Mouse (Mus musculus): ENCODE measurements around the gene Synj1.

Gene Synj1

DNA sequence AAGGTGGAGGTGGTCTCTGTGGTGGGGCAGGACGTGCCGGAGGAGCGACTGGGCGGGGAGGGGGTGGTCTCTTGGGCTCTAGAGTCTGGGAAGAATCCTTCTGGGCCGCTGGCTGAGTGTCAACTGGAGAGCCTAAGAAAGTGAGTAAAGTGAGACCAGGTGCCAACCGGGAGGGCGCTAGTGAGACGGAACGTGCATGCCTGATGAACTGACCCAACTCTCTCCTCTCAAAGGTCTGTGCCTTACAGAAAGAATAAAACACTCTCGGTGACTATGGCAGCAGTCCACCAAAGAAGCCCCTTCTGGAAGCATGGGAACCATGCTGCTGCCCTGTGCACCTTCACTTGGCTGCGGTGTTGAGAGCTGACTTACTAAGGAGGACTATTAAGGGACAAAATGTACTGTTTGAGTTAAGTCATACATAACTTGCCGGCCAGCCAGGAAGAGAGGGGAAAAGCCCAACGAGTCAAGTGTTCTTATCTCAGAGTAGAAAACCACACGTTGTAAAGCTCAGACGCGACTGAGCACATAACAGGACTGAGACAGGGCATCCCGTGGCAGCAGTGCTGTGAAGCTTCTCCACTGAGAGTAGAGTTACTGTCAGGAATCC is 60.6 kb downstream of the Synj1 start:
- no peak for DNase-seq (ENCODE audit: low spot score in 2 of 2)

- DNase-seq (ENCODE audit: low spot score in 2 of 2), result no peak
Observed at GRCm38 (mm10) chr16:90946977-90947376, 64.1 kb downstream of the Synj1 start.

GRCm38 (mm10) chr16:90941246-90941645 is 69.9 kb downstream of the Synj1 start:
- DNase-seq (ENCODE audit: low spot score in 2 of 2), result no peak

DNA sequence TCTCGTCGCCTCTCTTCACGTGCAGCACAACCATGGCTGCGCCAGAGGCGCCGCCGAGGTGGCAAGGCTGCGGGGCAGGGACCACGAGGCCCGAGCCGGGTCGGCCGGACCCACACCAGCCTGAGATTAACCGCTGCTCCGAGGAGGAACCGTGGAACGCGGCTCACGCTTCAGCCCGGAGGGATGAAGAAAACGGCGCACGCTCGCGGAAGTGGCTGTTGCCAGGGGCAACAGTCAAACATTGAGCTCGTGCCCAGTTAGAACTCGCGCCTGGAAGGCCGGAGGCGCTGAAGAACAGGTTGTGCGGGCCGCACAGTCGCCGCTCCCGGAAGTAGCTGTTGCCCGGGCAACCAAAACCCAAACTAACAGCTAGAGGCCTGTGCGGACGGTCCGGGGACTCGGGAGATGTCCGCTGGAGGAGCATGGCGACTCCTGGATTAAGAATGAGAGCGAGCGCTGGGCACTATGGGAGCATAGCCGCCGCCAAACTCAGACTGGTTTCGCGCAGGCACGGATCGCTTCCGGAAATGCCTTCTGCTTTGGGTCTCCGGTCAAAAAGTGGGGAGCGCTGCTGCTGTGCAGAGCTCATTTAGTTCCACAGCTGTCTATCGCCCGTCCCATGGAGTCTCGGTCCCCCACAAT is 76.3 kb downstream of the Synj1 start, which contains the start of gene Cfap298:
Cfap298 (minus strand) TSS at position 428 of the 642 bp plus-strand sequence.
- peak; percentile 85 to 91 for DNase-seq (ENCODE audit: low spot score in 2 of 2)

GRCm38 (mm10) chr16:90934193-90934686 is 76.9 kb downstream of the Synj1 start:
- peak in 1 of 2 experiments; percentile 50 for DNase-seq (ENCODE audit: low spot score in 2 of 2)

GRCm38 (mm10) chr16:90933534-90934176 is 77.5 kb downstream of the Synj1 start:
- no peak for DNase-seq (ENCODE audit: low spot score in 2 of 2)

DNA sequence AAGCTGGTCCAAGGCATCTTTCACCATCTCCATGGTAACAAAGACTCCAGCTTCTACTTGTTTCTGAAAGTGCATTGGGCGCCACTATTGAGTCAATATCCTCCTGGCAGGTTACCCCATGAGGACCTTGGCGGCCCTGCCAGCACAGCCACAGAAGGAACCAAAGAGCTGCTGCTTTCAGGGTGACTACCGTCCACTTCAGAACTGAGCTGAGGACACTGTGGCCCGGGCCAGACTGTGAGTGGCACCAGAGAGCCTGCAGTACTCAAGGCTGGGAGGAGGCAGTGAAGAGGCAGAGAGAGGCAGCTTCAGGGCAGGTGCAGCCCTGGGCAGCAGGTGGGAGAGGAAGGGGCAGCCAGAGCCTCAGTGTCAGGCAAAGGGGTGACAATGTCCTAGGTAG is 83.7 kb downstream of the Synj1 start:
- no peak for DNase-seq (ENCODE audit: low spot score in 2 of 2)

GRCm38 (mm10) chr16:90925461-90925860 is 85.6 kb downstream of the Synj1 start:
- DNase-seq (ENCODE audit: low spot score in 2 of 2), result peak in 1 of 2 experiments; percentile 66

DNA sequence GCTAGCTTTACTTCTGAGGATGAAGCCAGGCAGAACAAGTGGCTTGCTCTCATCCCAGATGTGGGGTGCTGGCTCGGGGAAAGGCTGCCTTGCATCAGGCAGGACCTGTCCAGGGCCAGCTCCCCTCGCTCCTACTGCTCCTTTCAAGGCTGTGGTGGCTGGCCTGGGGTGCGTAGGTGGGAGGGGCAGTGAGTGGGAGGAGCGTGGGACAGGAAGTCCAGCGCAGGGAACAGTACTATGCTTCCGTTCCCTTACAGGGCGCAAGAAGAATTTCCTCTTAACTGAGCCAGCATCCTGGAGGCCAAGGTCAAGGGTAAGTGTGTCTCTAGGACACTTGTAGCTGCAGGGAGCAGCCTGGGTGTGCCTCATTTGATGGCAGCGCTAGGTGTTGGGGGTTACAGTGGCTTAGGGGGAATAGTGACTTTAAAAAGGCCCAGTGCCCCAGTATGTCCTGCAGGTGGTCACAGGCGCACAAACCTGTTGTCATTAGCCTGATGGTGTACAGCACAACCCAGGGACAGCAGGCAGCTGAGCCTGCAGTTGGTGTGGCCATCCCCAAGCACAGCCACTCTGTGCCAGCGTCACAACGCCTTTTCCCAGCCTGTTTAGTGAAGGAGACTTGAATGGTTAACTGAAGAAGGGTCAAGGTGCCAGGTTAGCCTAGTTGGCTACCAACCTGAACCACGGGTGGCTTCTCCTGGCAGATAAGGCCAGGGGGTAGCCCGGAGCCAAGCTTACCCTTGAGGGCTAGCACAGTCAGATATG is 86.3 kb downstream of the Synj1 start:
- DNase-seq (ENCODE audit: low spot score in 2 of 2), result no peak

GRCm38 (mm10) chr16:90921471-90922159 is 89.5 kb downstream of the Synj1 start:
- no peak for DNase-seq (ENCODE audit: low spot score in 2 of 2)

- DNase-seq (ENCODE audit: low spot score in 2 of 2), result no peak
Observed at GRCm38 (mm10) chr16:90917156-90917555, 94.0 kb downstream of the Synj1 start.

DNA sequence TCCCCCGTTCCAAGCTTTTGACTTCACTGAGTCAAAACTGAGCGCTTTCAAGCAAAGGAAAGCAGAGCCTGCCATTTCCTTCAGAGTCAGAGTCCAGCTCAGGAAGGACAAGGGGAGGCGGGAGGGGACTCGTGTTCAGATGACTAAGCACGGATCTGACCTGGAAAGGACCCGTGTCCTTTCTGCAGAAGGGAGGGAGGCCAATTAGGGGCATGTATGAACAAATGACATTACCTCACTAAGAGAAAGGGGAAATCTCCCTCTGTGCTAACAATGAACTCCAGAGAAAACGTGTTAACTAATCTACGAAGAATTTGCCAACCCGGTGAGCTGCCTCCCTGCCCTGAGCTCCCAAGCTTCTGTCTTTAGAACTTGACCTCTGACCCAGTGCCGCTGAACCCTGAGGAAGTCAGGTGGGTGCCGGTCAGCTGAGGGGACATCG is 95.0 kb downstream of the Synj1 start:
- no peak for DNase-seq (ENCODE audit: low spot score in 2 of 2)

DNA sequence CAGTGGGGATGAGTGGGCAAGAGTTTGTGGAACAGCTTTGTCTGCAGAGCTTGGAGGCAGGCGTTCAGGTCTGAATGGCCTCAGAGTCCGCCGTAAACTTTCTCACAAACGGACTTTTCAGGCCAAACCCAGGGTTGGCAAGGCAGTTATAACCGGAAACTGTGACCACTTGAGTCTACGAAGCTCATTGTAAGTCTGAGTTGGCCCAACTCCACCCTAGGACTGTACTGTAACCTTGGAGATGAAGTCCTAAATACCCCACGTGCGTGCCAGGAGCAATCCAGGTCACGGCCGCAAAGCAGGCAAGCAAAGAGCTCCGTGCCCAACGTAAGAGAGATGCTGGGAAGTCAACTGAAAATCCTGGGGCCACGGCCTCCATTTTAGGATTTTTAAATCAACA is 99.3 kb downstream of the Synj1 start:
- no peak for DNase-seq (ENCODE audit: low spot score in 2 of 2)

- no peak for DNase-seq (ENCODE audit: low spot score in 2 of 2)
Observed at GRCm38 (mm10) chr16:90910855-90911533, 100.1 kb downstream of the Synj1 start.

DNA sequence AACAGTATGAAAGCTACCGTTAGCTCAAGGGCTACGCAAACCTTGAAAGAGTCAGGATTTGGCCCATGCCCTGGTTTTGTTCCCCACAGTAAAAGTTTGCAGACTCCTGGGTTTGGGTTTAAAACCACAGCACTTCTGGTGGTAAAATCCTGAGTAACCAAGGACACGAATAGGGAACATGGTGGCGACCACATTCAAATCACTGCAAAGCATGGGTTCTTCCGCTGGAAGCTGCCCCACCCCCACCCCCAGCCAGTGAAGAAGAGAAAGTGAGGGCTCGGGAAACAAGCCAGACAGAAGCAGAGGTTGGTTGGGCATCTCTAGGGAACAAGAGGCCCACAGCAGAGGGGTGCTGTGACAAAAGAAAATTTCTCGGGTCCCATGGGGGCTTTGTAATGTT is 103.9 kb downstream of the Synj1 start:
- DNase-seq (ENCODE audit: low spot score in 2 of 2), result no peak

DNA sequence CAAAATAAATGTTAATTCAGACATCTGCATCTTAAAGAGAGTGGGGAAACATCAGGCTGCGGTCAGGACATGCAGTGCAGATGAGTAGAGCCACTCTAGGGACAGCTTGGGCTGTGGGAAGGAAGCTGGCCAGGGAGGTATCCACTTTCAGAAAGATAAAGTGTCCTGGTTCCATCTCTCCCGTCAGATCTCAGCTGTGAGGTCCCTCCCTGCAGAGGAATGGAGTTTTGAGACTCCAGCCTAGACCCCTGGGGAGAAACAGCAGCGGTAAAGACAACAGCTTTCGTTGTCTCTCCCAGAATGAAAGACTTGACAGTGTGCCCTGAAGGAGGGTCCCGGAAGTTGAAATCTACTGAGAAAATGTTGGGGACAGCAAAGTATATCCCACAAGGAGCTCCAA is 107.8 kb downstream of the Synj1 start:
- no peak for DNase-seq (ENCODE audit: low spot score in 2 of 2)

DNA sequence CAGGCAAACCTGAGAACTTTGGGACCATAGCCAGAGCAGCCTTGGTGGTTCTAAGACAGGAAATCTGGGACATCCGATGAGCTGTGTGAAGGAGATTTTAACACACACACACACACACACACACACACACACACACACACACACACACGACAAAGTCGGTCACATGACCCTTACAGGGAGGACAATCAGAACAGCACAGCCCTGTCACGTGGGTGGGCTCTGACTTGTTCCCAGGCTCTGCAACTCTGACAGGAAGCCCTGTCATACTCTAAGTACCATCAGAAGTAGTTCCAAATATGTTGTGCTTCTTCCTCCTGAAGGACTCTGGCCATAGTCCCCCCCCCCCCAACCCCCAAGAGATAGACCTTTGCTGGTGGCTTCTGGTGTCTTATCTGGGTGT is 109.7 kb downstream of the Synj1 start:
- no peak for DNase-seq (ENCODE audit: low spot score in 2 of 2)

- no peak for DNase-seq (ENCODE audit: low spot score in 2 of 2)
Observed at GRCm38 (mm10) chr16:90899498-90899897, 111.6 kb downstream of the Synj1 start.

DNA sequence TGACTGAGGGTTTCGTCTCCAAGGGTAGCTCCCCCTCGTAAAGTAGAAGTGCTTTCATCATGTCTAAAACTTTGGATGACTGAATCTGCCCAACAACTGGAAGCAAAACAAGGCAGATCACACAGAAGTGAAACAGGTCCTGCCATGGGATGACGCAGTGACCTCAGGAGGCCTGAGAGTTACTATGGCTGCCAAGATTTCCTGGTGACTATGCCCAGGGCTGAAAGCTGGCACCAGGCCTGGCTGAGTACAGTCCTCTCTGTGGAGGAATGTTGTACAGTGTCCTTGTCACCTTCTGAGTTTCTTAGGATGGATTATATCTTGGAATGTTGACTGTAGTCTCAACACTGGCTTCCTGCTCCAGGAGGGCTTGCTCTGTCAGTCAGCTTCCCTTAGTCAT is 113.5 kb downstream of the Synj1 start:
- DNase-seq (ENCODE audit: low spot score in 2 of 2), result no peak

DNA sequence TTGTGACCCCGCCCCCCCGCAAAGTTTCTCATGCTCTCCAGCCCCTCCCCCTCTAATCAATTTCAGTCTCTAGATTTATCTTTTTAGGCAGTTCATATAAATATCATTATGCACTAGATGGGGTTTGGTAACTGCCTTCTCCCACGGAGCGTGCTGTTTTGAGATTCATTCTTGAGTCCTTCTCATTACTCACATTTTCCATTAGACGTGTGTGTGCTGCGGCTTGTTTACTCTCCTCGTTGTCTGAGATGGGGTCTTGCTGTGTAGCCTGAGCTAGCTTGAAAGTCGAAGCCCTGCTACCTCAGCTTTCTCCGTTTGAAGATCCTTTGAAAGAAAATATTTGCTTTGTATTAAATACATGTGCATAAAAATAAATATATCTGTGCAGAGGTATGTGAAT is 117.3 kb downstream of the Synj1 start:
- DNase-seq (ENCODE audit: low spot score in 2 of 2), result no peak

- no peak for DNase-seq (ENCODE audit: low spot score in 2 of 2)
Observed at GRCm38 (mm10) chr16:90893019-90893418, 118.1 kb downstream of the Synj1 start.

Measured in left cerebral cortex, adult 9 months (tissue).